Mouse (Mus musculus) urinary bladder, adult 2 months (tissue): ENCODE measurements at regions not wholly inside any gene's neighbourhood (a gene's known extent, or its start where the extent isn't known, plus 50 kb on each side); places are given as distances from the start of the nearest gene placed in this dataset.

Source experiments
- DNase-seq: peaks from one replicate; pipeline ENCODE4 v3.0.0; 2022; ENCODE audit warnings: low spot score

DNA sequence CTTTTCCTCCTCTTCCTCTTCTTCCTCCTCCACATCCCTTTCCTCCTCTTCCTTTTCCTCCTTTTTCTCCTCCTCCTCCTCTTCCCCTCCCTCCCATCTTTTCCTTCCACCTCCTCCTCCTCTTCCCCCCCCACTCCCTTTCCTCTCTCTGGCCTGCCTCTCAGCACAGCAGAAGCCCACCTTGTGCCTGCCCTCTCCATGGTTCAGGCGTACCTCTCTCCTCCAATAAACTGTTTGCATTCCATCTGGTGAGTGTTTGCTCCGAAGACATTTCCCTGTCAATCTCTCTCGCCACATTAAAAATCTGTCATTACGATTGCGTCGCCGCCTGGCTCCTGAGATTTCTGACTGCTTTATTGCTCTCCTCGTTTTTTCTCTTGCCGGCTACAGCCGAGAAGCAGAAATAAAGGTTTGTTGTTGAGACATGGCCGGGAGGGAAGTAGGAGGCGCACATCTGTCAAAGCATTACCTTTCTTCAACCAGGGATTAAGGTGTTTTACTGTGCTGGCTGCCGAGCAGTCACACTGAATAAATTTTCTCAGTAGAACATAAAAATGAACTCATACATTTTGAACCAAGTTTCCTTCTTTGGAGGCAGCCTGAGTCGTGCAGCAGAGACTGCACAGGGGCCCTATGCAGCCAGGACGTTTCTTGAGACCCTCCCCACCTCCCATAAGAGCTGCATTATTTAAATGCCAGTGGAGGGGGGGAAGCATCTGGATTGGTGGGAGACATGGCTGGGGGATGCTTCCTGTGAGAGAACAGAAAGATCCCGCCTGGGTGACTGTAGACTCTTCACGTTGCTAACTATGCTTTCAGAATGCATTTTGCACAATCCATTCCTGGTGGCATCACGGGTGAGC lies 376.3 kb upstream of the 3110018I06Rik start:
- no peak for DNase-seq

DNA sequence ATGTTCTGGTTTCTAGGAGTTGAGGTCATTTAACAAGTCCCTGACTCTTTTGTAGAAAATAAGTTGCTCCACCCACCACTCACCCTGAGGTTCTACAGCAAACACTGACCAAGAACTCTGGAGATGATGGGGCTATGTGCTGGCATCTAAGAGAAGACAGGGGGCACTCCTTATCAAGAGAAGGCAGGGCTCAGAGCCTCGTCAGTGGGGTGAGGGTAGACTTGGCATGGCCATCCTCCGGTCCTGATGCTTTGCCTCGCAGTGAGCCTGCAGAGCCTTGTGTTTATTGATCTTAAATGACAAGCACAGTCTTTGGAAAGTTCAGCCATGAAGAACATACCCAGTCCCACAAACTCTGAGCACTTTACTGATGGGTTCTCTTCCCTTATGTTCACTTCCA lies 370.1 kb upstream of the 3110018I06Rik start:
- no peak for DNase-seq

DNA sequence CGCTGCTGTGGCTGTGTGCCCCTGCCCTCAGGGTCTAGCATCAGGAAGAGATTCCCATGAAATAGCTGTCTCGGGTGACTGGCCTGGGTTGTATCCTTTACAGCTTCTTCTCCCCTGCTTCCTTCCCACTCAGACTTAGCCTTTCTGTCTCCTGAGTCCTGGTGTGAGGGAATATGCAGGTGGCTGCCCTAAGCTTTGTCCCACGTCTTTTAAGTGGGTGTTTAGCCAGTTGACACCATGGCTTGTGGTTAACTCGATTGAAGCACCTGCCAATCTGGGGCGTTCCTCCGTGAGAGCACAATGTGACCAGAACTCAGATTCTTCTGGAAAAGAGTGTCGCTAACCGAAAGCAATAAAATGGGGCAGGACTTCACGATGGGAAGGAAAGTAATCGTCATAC lies 369.4 kb upstream of the 3110018I06Rik start:
- DNase-seq = no peak

DNA sequence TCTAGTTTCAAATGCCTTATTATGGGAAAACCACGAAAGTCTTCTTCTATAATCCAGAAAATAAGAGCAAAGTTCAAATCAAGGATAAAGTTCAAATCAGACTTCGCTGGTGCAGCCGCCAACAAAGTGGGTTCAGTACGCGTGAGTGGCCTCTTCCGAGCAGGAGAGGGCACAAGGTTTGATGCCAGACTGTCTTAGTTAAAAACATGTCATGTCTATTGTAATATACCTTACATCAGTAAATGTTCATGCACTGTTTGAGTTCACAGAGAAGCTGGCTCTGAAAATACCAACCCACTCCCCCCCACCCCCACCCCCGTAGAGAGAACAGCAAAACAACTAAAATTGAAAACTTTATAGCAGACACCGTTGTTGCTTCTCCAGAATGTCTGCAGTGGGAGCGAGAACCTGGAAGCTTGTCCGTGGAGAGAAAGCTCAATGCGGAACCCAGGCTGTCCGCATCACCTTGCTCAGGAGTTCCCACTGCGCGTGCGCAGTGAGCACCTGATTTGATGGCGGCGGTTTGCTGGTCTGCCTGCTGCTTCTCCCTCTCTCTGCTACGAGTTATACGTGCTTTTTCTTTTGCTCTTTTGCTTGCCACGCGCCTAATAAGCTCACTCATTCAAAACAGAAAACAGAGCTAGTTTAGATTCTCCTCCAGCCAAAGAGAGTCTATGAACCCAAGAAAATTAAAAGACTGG lies 367.8 kb upstream of the 3110018I06Rik start:
- DNase-seq = no peak

DNA sequence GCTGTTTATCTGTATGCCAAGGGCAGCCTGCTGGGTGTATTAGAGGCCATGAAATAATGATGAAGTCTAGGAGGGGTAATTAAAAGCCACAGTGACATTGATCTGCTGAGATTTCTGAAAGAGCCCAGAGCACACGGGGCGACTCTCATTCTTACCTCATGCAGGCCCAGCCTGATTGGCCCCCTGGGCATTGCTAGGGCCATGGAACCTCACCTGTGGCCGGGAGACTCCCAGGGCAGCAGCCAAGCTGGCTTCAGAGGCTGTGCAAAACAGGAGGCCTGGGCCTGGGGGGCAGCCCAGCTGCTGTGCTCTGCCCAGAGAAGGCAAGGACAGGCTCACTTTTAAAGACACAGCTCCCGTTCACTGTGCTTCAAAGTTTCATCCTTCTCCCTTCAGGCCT lies 366.4 kb upstream of the 3110018I06Rik start:
- no peak for DNase-seq

DNA sequence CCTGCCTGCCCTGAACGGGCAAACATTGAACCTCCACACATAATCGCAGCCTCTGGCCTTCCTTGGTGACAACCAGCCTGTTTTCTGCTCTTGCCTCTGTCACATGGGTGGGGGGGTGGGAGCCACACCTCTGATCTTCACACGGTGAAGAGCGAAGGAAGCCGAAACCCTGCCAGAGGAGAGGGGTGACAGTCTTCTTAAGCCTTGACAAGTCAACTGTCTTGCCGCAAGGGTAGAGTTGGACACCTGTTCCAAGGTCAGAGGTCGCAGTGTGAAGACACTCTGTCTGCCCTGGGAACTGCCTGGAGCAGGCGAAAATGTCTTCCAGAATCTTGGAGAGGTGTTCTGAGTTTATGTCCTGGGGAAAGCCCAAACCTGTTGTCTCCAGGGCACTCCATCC lies 364.8 kb upstream of the 3110018I06Rik start:
- no peak for DNase-seq

DNA sequence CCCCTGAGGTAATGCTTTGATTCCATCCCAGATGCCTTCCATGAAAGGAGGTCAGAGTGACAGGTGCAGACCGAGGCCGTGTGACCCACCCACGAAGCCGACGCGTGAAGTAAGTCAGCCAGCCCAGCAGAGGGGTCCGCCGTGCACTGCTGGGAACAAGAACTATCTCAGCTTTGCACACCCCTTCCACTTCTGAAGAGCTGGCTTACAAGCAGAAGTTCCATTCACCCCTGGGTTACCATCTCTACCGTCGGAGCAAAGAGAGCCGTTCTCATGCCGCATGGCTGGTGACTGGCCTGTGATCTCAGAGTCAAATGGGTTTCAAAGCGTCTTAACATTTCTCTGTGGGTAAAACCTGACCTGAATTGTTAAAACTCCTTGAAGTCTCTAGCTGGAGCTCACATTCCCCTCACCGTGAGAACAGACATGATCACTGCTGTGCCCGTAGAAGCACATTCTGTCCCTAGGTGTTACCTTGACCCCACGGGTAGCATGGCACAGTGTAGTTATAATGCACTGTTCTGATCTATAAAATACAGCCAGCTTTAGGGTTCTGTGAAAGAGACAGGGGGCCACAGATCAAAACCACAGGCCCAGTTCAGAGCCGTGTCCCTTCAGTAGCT lies 364.1 kb upstream of the 3110018I06Rik start:
- no peak for DNase-seq

DNA sequence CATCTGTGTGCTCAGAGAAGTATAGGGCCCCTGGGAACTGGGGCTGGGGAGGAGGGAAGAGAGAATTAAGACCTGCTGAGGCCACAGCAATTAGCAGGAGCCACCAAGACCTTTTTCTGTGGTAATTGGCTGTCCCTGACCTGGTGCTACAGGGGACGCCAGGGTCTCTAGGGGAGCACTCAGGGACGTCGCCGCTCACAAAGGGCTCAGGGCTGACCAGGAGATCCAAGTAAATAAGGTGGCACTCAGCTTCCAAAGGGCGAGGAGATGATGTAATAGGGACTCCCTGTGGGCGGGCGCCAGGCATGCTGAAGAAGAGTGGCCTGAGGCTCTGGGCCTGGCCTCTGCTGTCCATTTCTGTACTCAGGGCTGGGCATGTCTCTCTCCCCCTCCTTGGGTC lies 363.2 kb upstream of the 3110018I06Rik start:
- no peak for DNase-seq

DNA sequence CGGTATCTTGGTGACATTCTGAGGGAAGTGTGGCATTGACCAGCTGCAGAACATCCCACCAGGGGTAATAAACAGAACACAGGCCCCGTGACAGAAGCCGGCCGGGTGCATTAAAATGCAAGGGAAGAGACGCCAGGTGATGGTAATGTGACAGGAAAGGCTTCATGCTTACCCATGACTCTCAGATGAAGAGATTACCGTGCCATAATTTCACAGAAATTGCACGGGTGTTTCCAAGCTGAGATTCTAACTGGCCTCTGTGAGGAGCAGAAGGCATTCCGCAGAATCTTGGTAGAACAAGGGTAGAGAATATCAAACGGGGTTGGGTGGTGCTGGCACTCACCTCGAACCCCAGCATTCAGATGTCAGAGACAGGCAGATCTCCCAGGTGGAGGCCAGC lies 362.4 kb upstream of the 3110018I06Rik start:
- DNase-seq = no peak

DNA sequence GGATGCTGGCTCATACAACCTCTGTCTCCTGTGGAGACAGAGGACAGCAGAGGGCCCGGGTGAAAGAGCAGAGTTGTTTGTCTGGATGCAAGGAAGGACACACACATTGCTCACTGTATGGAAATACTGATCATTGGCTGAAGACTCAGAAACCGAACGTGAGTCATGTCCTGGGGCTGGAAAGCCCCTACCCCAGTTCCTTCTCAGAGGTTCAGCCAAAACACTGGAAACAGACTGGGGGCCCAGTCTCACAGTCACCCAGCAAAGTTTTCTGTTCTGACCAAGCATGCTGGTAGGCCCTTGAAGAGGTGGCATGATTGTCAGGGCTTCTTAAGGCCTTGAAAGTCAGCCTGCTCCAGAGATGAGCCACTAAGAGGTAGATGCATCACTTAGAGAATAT lies 360.8 kb upstream of the 3110018I06Rik start:
- no peak for DNase-seq

DNA sequence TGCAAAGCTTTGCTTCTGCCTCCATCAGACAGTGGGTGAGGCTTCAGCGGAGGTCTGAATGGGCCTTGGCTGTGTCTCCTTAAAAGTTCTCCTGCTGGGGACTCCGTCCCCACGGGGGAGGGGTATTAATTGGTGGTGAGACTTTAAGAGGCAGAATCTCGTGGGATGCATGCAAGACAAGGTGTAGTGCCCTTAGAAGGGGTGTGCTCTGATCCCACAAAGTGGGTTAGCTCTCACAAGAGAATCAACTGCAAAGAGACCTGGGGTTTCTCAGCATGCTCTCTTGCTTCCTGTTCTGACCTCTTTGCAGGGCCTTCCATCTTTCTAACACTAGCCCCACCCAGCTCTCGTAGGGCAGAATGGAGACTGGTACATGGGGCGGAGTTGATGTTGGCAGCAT lies 359.2 kb upstream of the 3110018I06Rik start:
- no peak for DNase-seq

DNA sequence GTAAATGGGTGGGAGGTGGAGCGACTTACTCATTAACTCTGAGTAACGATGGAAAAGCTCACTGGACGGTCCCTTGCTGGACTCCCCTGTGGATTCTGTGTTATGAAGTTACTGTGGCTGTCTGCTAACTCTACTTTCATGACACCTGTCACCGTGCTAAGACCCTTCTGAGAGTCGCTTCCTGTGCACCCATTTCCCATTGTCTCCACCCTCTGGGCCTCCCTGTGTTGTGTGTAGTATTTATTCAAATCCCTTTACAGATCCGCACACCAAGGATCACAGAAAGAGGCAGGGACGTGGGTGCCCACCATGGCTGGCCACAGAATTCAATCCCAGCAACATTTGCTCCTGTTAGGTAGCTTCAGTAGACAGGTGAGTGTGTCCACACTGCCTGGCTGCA lies 357.1 kb upstream of the 3110018I06Rik start:
- DNase-seq = no peak

DNA sequence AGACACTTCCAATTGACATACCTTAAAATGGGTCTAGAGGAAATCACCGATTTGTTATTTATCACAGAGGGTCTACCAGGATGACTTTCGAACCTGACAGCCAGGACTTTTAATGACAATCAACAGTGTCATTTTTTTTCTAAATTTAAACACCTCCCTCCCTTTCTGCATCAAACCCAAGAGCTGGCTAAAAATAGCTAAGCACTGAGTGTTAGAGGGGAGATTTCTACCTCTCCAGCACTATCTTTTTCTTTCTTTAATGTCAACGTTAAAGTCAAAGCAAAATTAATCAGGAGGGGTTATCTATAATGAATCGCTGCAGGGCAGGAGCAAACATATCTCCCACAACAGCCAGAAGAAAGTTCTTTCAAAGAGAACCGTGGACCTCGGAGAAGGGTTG lies 356.6 kb upstream of the 3110018I06Rik start:
- DNase-seq = no peak

DNA sequence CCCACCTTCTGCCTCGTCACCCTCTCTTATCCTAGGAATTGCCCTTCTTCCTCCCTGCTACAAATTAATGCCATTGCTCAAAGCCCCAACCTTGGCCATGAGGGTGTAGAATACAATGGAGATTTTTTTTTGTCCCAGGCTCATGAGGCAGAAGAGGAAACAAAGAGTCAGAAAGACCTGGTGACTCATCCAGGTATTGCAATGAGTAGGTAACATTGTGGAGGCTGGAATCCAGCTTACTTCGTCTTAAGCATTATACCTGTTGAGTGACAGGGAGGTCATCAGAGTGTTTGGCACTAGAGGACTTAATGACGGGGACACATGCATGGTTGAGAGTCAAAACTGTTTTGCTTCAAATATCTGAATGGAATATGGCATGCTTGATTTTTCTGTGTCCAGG lies 355.9 kb upstream of the 3110018I06Rik start:
- no peak for DNase-seq

DNA sequence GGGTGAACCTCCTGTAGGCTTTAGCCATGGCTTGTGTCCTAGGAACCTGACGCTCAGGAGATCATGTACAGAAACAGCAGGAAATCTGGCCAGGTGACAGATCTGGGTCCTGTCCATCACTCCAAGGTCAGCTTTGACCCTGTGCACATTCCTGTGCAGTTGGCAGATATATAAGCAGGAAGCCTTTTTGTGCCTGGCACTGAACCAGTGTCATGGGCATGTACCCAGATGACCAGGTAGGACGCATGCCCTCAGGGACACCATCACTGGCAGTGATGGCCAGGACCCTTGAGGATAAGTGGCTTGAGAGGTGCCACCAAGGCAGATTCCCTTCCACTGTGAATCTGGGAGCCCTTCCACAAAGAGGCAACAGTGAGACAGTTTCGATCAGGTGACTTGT lies 354.1 kb upstream of the 3110018I06Rik start:
- no peak for DNase-seq

DNA sequence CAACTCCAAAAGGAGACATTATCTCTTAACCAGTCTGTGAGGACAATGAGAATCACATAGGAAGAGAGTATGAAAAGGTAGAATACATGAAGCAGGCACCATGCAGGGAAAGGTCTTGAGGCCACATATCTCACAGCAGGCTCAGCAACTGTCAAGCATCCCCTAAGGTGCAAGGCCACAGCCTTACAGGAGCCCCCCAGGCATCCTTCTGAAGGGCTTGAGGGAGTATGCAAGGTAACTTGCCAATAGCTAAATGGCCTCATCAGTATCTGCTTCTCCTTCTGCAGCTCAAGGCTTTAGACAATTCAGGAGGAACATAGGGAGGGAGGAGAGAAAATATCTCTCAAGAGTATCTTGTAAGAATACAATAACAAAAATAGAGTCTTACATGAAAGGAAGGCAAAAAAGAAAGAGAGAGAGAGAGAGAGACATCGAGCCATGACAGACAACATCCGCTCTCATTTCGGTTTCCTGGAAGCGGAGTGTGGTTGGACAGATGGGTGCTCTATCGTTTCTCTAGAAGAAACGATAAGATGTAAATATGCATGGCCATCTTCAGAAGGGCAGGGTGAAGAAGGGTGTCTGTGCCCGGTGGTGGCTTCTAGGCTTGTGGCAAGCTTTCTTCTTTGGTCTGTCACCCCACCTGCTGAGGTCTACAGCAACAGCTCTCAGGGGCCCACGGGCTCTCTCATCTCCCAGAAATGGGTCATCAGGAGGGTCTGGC lies 349.6 kb upstream of the 3110018I06Rik start:
- DNase-seq = no peak

DNA sequence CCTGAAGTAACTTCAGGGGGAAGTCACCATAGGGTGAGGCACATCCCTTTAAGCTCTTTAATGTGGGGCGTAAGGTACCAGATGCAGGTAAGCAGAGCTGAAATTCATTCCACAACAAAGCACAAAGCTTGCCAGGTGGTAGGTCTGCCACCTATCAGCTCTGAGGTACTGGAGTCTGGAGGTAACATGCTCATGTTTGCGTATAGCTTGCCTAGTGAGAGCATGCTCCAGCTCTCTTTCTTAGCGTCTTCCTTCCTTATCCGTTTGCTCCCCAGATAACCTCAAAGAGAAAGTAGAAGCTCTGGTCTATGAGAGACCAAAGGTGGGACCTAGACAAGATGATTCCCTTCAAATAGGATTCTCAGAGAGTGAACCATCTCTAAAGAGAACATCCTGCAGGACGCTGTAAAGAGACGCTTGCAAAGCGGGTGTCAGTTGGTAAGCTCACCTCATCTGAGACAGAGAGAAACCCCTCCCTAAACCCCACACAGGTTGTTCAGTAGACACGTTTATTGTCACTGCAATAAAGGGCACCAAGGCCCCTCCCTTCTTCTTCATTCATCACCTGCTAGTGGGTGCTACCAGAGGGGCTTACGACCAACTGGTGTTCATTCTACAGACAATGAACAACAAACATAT lies 347.4 kb upstream of the 3110018I06Rik start:
- DNase-seq = no peak

DNA sequence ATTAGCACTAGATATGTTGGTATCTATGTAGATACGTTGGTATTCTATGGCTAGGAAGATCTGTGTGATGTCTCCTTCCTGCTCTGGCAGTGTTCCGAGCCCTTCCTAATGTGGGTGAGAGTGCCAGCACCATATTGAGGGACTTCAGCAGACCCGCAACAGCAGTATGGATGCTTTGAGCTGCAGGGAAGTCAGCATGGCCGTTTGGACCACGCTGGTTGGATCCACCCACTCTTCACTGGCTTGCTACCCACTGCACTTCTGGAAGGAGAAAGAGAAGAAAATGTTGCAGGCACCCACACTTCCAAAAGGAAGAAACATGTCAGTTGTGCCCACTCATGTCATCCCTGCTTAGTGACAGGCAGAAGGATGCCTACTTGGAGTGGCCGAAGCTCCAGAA lies 346.2 kb upstream of the 3110018I06Rik start:
- DNase-seq = no peak

DNA sequence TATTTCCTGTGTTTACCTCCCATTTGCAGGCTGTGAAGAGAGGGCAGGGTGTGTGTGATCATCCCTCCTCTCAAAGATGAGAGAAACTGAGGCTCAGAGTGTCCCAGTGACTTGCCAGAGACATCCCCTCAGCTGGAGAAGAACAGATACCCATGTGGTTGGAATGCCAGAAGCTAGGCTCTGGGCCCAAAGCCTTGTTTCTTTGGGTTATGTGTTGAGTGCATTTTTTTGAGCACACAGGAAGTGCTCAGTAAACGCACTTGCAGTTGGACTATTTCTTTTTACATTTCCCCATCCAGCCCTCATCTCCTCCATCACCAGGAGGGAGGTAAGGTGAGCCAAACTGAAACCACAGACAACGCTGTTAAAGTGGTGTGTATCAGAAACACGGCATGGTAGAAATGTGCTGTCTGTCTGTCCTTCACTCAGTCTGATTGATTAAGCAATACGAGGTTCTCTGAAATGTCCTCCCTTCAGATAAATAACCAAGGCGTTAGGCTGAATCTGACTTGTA lies 341.8 kb upstream of the 3110018I06Rik start:
- DNase-seq = no peak

DNA sequence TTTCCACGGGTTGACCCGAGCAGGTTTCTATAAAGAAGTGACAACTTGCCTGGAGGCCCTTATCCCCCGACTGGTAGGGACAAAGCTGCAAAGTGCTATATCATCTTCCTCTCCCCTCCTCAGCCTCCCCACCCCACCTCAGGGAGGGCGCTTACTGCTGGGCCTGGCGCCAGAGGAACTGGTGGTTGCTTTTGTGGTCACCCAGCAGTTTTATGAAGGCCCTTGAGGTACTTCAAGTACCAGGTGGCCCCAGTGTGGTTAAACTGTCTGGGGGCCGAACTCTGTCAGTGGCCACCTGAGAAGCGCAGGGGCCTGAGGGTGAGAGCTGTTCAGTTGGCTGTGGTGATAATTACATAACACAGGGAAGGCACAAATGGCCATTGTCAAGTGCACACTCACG lies 340.0 kb upstream of the 3110018I06Rik start:
- DNase-seq = no peak

DNA sequence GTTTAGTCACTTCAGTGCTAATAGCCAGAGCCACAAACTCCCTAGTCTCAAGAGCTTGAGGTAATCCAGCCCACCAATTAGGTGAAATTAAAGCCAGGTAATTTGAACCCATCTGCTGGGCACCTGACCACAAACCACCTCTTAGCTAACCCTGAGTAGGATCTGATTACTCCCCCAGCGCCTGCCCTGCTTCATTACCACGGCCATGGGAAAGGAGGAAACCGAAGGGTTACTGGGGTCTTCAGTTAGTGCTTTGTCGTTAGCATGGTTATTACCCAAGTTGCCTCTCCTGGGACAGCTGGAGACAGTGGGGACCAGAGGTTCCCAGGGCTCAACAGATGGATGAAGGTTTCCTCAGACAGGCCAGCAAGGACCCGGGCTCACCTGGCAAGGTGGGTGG lies 337.3 kb upstream of the 3110018I06Rik start:
- DNase-seq = no peak

DNA sequence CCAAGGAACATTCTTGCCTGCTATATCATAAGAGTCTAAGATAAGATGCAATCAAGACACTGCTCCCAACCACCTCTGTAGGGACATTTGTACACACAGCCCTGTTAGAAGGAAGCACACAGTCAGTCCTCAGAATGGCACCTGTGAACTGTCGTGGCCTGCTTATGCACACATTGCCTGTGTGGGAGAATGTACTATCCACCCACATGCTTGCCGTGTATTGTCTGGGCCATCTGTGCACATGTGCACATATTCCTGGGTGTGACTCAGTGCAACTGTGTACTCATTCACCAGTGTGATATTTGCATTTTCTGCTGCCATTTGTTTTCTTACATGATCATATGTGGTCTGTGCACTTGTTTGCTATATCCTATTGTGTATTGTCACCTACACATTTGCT lies 333.8 kb upstream of the 3110018I06Rik start:
- no peak for DNase-seq
